Mouse (Mus musculus) telencephalon, adult 2 months (tissue): ENCODE data around the gene Fbxo31.

ENCODE experiments used
- DNase-seq: peaks from one replicate; pipeline ENCODE4 v3.0.0-alpha.2; 2011; ENCODE audit warnings: low read depth, low spot score

Gene Fbxo31

DNA sequence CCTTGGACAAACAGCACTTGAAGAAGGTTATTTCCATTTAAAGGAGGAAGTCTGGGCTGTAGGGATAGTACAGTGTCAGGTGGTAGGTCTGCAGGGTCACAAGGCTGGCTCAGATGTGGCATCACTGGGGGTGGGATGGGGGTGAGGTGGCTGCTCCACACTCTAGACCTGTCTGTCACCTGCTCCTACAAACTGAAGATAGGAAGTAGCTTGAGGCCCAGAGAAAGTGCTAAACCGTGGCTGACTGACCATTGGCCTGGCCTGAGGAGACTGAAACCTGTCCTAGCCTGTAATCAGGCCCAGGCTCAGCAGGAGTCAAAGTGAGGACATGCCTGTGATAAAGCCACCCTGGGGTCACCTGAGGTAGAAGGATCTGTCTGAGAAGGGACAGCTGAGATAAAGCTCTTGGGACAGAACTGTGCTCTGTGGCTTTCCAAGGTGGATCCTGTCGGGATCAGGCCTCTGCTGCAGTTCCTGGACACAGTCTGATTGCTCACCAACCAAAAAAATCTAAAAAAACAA is 10.7 kb upstream of the Fbxo31 start:
- no peak for DNase-seq

DNA sequence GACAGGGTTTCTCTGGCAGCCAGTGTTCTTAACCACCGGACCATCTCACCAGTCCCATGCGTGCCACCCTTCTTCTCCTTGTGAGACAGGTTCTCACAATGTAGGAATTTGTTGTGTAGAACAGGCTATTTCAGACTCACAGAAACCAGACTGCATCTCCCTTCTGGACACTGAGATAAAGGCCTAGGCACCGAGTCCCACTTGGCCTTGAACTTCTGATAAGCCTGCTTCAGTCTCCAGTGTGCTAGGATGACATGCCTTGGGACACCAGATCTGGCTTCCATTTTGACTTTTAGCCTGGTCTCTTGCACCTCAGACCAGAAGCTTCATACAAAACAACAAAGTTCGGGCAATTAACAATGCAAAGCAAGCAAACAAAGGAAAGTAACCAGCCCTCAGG is 10.1 kb upstream of the Fbxo31 start:
- no peak for DNase-seq

DNA sequence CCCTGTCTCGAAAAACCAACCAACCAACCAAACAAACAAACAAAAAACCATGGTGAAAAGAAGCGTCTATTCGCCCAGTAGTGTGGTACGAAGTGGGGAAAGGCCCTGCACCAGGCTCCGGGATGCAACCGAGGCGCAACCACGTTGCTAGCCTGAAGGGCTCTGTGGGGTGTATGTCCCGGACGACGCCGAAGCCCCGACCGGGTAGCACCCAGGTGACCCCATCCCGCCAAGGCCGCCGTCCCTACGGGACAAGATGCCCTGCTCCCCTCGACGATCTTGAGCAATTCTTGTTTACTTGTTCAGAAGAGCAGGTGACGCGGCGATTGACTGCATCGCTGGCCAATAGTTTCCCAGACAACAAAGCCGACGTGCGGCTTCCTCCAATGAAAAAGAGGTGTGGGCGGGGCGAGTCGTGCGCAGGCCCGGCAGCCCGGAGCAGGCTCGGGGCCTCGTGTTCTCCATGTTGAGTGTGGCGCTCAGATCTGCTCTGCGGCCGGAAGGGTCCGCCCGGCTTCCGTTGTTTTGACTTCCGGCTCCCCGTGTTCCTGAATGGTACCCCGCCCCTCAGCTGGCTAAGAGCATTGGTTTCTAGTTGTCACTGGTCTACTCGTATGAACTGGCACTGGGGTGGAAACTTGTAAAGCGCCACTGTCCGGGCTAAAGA is 6.7 kb upstream of the Fbxo31 start:
- peak; percentile 99 for DNase-seq

DNA sequence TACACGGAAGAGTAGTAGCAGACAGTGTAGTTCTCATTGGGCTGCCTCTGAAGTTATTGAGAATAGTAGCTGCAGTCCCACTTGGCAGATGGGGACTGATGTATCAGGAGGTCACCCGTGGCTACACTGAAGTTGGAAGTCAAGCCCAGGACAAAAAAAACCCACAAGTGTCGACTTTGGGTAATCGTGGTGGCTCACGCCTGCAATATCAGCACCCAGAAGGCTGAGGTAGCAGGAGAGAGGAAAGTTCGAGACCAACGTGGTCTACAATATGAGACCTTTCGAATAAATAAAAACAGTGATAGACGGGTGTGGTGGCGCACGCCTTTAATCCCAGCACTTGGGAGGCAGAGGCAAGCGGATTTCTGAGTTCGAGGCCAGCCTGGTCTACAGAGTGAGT is 6.1 kb upstream of the Fbxo31 start:
- no peak for DNase-seq

DNA sequence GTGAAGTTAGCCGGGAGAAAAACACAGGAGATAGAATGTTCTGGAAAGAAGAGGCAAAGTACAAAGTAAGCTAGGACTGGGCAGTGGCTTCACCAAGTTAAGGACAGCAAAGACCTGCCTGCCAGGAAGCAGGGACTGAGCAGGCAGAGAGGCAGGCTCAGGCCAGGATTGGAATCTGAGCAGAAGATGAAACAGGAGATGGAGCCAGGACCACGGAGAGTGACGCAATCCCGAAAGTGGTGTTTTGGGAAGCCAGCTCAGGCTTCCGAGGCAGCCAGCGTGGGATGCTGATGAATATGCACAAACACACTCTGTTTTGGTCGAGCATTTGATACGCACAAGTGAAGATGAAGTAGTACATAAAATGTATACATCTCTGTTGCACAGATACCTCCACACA is 5.0 kb upstream of the Fbxo31 start:
- no peak for DNase-seq

DNA sequence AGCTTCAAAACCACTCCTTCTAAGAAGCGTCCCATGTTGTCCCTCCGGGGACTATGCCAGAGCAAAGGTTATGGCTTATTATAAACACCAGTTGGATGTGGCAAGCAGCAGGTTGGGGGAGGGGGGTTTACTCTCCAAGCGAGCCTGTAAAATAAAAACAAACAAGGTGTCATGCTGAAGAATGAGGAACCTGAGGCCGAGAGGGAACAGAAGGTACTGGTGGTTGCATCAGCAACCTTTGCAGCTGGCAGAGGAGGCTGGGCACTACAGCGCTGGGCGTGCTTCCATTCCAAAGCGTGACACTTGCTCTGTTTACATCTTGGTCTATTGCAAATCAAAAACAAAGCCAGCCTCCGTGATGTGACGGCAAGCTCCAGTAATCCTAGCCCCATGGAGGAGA is 1.9 kb upstream of the Fbxo31 start:
- no peak for DNase-seq

DNA sequence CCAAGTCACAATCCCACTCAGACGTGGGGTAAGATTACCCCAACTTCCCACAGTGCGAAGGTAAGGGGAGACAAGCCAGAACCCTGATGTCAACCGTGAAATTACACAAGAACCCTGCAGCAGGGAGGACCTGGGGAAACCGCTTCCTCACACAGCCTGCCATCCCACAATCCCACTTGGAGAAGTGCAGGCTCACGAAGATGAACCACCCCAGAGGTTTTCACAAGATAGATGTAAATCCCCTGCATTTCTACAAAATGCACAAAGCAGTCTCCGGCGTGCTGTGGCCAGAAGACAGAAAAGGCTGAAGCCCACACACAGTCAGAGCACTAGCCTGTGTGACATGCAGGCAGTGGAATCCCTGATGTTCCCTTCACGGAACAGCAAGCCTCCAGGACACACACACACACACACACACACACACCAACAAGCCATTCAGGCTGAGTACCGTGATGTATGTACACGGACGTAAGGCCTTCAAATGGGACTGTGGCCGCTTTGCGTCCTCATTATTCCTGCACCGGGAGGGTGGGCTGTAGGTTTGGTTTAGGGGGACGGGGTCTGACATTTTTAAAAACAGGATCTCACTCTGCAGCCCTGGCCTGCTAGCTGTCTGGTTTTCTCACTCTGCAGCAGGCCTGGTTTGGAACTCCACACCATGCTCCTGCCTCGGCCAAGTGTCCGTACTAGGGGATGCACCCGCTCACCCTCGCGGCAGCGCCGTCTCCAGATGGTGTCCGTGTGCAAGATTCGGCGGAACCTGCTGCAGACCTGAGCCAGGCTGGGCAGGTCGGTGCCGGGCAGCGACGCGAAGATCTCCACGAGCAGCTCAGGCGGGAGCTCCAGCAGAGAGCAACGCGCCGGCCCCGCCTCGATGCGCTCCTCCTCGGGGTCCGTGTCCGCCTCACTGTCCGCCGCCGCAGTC is 593 bp downstream of the Fbxo31 start:
- no peak for DNase-seq

DNA sequence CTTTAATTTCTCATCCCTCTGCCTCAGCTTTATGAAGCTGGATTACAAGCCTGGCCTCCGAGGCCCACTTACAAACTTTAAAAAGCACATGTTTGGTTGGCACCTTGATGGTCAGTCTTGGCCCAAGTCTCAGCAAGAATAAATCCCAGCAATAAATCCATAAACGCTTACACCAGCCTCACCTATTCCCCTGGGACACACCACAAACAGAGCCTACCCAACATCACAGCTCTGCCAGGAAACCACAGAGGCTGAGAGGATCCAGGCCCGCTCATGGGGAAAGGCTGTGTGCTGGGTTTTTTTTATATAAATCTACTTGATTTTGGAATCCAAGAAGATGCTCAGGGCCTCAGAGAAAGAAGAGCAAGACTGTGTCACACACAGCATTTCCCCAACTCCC is 2.9 kb downstream of the Fbxo31 start:
- no peak for DNase-seq

DNA sequence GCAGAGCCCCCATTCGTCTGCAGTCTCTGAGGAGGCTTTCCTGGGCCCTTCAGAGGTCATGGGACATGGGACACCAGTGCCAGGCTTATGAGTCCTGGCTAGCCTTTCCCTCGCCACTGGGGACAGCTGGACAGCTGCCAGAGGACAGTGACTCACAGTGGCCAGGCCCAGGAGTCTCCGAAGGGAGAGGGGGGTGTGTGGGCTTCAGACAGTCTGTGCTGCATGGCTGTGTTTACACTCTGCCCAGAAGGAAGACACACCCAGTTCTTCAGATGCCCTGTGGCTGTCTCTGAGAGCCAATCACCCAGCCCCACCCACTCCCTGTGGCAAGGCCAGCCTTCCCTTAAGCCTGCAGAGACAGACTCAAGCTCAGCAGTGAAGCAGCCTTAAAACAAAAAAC is 5.3 kb downstream of the Fbxo31 start:
- DNase-seq = no peak

DNA sequence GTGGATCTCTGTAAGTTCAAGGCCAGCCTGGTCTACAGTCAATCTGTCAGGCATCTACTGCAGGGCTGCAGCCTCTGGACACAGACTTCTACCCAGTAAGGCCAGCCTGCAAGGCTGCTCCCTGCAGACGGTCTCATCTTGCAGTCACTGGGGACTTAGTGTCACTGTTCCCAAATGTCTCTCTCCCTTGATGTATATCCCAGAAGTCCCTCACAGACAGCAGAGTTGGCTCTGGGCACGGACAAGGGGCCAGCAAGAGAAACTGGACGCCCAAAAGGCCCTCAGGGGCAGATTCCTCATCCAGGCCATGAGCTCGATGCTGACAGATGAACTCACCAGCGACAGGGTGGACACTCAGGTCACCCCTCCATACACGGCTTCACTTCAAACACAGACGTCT is 6.5 kb downstream of the Fbxo31 start:
- DNase-seq = no peak

DNA sequence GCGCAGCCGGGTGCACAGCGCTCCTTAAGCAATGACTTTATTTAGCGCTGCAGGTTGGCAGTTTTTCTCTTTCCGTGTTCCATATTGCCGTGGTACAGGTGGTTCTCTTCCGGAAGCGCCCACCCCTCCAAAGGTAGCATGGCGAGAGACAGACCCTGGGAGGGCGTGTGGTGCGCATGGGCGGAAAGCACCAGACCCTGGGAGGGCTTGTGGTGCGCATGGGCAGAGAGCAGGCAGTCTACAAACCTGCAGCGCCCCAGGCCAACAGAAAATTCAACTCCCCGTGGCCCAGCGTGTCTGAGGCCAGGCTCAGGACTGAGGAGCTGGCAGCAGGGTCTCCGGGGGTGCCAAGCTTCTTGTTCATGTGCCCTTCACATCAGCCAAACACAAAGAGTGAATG is 7.8 kb downstream of the Fbxo31 start:
- no peak for DNase-seq

DNA sequence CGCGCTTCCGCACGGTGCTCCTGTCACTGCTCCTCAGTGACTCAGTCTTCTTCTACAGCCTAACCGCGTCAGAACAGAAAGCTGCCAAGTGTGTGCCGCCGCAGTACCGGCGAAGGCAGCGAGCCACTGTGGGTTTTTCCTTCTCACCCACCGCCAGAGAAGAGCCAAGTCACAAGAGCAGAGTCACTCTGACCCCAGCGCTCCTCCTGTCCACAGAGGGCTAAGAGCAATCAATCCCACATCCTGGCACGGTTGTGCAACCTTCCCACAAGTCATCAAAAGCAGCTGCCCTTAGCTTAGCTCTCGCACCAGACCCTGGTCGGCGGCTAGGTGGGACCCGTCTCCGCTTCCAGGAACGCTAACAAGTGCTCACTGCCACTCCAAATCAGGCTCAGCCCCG is 8.3 kb downstream of the Fbxo31 start:
- no peak for DNase-seq

DNA sequence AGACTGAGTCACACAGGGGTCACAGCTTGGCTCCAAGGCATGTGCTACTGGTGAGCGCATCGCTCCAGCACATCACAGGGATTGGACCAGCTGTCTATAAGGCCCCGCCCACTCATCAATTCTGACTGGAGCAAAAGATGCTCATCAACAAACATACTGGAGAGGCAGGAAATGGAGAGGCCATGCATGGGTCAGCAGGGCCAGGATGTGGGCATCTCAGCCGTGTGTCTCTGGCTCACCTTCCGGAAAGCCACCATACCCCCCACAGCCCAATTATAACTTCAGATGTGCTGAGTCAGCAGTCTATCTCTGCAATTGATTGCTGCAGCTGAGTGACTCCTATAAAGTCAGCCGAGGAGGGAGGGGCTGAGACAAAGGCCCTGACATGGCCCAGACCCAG is 10.3 kb downstream of the Fbxo31 start:
- DNase-seq = no peak

DNA sequence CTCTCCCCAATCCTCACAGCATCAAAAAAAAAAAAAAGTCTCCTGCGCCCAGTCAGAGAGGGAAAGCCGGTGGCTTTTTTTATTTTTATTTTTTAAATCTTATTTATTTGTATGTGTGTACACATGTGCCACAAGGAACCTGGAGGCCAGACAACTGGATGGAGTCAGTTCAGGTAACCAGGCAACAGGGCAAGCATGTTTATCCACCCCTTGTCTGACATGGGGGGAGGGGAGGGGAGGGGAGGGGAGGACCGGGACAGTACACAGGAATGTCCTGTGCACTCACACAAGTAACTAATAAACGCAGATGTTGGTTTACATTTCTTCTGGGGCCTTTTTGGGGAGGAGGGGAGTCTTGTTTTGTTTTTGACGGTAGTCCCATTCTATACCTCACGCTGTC is 14.9 kb downstream of the Fbxo31 start:
- no peak for DNase-seq

DNA sequence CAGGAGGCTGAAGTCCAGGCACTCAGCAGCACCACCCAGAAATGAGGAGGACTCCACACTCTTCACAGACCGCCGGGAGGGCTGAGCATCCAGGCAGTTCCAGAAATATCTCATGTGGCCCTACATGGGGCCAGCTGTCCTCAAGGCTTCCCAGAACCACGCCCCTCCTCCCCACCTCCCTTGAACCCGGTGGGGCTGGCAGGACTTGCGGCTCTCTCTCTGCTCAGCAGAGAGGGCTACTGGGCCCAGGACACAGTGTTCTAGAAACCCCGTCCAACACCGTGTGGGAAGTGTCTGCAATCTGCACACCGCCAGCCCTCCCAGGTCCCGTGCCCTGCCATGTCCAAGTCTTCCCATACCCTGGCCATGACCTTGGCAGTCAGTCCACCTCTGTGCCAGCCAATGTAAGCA is 15.7 kb downstream of the Fbxo31 start:
- no peak for DNase-seq

DNA sequence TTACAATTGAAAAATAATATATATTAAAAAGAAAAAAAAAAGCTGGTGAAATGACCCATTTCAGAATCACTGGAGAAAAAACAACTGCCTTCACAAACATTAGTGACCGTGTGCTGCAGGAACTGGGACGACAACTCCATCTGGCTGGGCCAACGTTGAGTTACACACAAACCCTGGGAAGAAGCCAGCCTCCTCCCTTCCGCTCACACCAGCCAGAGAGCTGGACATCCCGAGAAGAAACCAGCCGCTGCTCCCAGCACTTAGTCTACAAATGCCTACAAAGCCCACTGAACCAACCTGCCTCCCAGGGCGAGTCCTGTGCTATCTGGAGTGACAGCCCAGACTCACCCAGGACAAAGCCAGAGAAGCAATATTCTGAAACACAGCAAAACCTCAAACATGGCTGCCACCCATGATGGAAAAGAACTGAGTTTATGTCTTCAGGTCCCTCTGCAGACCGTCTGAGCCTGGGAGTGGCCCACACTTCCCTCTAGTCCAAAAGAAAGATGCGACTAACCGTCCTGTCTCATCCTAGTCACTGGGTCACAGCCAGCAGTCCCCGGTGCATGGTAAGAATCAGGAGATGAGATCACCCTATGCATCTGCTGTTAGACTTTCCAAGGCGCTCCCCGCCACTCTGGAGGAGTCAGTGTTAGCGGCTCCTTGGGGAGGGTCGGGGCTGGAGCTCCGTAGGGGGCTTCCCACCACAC is 16.8 kb downstream of the Fbxo31 start:
- no peak for DNase-seq

DNA sequence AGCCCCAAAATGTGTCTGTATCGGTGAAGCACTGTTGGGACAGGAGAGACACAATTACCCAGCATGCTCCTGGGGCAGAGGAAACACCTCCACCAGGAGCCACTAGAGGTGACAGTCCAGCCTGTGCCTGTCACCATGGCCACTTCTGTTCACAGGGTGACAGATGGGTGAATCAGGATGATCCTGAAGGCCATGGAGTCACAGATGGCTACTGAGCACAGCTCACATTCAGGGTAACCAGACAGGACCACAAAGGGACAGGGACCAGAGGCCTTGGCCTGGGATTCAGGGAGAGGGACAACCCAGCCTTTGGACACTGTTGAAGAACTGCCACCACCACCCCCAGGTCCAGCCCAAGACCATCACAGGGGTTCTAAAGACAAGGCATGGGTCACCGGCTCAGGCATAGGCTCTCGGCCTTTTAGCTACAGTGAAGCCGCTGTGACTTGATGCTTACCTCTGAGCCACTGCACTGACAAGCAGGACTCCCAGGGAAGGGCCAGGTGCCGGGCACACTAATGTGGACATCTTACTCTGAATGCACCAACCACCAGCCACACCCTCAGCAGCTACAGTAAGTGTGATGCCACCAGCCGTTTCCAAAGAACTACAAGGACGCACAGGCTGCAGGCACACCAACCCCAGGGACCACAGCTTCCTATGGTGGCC is 18.0 kb downstream of the Fbxo31 start:
- no peak for DNase-seq

DNA sequence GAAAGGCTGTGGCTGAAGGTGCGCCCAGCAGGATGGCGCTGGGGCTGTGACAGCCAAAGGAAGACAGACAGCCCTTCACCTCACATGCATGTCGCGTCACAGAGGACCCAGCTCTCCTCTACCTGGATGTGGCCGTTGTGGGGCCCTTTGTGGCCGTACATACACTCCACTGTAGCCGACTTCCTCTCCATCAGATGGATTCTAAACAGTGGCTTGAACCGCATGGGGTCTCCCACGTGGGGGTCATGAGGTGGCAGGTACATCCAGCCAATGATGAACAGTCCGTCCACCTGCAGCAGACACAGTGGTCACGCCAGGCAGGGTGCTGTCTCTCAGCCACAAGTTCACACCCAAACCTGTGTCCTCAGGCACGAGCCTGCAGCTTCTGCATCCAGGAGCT is 18.8 kb downstream of the Fbxo31 start:
- DNase-seq = no peak

DNA sequence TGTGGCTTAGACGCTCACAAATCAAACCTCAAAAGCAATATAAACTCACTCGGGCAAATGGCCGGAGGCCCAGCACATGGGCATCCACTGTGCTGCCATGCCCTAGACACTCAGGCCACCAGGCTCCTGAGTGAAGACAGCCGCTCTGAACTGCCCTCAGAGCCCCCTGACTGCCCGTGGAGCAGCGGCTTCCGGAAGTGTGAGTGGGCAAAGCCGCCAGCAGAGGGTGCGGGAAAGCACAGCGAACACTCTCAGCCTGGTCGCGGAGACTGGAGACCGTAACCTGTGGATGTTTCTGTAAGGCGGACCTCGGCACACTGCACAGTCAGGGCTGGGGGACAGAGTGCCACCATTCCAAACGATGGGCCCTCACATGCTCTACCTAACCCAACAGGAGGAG is 20.1 kb downstream of the Fbxo31 start:
- no peak for DNase-seq

DNA sequence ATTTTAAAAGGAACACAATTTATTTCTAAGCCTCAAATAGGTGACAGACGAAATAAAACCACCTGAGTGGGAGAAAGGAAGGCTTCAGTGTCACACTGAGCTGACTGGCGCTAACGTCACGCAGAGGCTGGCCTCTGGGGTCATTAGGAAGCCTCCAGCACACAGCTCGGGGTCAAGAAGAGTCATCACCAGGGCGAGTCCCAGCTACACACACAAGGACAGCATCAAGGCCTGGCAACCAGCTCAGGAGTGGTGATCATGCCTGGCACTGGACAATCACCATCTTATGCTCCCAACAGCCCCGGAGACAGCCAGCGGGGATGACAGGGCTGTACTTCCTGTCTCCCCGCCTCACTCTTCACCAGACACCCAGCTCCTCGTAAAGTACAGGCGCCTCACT is 20.9 kb downstream of the Fbxo31 start:
- no peak for DNase-seq

DNA sequence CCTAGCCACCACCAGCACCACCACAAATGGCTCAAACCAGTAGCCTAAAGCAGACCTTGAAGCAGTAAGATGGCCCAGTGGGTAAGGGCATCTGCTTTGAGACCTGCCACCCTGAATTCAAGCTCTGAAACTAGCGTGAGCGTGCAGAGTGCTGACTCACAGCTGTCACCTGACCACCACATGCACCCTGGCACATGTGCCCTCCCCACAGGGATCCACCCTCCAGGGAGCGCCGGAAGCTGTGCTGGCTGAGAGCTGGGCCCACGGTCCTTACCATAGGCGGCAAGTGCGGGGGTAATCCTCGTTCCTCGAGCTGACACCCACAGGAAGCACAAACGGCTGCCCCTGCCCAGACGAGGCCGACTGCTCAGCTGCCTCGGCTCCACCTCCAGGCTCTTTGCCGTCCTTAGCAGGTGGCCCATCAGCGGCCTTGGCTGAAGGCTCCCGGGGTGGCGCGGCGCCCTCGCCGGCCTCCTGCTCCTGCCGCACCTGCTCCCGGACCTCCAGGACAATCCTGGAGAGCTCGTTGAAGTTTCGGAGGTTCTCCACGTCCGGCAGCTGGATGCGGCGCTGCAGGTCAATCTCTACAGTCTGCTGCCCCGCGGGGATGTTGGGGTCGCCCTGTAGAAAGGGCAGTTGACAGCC is 24.7 kb downstream of the Fbxo31 start:
- no peak for DNase-seq
